Mouse (Mus musculus) kidney, postnatal 14 days (tissue): ENCODE data around the gene Ak5.

Experiments
- DNase-seq: peaks from one replicate; pipeline ENCODE4 v3.0.0; 2022; ENCODE audit warnings: mixed read lengths

Gene Ak5

GRCm38 (mm10) chr3:152564516-152565113 lies 103.5 kb downstream of the Ak5 start:
- no peak for DNase-seq

GRCm38 (mm10) chr3:152563833-152564232 lies 104.3 kb downstream of the Ak5 start:
- no peak for DNase-seq

GRCm38 (mm10) chr3:152561708-152562107 lies 106.5 kb downstream of the Ak5 start:
- DNase-seq: no peak

DNA sequence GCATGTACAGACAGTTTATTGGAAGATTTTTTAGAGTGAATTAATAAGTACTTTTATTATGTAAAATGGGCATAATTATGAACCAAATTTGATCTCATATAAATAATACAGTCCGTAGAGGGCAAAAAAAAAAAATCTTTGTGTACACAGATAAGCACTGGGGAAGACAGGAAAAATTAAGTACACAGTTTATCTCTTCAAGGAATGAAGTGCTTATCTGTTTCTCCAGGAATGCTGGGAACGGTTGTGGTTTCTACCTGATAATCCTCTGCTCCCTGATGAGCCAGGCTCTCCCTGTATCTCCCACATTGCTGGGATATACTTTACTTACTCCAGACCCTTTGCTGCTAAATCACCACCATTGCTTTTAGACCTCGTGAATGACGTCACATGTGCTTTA lies 108.9 kb downstream of the Ak5 start:
- DNase-seq: no peak

DNA sequence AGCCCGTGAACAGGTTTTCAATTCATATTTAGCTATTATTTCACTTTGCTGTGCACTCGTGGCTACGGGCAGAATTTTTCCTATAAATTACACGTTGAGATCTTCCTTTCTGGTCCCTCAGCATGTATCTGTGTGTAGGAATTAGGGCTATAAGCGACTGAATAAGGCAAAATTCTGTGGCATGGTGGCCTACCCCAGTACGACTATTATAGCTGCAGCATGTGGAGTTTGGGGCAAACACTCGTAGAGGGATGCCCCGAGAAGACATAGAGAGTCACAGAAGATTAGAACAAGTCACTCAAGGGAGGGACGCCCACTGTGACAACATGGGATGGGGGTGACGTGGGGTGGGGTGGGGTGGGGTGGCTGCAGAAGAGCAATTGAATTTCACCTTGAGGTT lies 110.1 kb downstream of the Ak5 start:
- DNase-seq: no peak

DNA sequence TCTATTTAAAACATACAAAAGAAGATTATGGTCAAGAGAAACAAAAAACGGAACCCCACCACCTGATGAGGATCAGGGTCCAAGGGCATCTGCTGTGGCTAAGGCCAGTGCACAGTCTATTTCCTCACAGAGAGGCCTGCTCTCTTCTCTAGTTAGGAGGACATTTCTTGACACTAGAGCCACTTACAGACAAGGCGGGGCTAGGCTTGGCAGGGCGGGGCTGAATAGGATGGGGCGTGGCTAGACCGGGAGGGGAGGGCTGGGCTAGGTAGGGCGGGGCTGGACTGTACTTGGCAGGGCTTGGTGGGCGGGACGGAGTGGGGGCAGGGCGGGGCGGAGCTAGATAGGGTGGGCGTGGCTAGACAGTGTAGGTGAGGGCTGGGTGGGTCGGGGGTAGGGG lies 110.5 kb downstream of the Ak5 start:
- DNase-seq: no peak

- no peak for DNase-seq
Observed at GRCm38 (mm10) chr3:152556919-152557318, 111.2 kb downstream of the Ak5 start.

DNA sequence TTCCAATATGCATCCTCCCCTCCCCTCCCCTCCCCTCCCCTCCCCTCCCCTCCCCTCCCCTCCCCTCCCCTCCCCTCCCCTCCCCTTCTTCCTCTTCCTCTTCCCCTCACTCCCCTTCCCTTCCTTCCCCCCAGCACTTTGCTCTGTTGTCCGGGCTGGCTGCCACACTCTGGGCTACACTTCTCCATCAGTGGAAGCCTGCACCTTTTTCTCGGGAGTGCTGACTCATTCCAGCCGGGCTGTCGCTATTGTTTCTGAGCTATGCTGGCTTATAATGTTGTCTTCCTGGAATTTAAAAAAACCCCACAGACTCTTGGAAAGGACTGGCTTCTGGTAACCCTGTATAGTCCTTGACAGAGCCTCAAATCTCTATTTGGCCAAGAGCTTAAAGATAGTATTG lies 111.7 kb downstream of the Ak5 start:
- peak; percentile 21 for DNase-seq

DNA sequence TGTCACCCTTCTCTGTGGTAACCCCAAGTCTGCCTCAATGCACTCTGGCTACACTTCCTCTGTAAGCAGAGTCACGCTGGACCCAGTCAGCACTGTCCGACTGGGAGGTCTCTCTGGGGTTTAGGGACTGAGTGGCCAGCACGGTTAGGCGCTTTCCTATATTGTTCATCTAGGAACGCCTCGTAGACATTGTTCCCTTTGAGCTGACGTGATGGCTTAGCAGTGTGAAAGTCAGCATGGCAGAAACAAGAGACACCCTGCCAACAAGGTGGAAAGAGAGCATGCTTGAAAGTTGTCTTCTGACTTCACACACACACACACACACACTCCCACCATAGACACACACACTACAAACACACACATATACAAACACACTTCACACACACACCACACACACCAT lies 112.9 kb downstream of the Ak5 start:
- no peak for DNase-seq

GRCm38 (mm10) chr3:152554366-152554765 lies 113.8 kb downstream of the Ak5 start:
- no peak for DNase-seq

DNA sequence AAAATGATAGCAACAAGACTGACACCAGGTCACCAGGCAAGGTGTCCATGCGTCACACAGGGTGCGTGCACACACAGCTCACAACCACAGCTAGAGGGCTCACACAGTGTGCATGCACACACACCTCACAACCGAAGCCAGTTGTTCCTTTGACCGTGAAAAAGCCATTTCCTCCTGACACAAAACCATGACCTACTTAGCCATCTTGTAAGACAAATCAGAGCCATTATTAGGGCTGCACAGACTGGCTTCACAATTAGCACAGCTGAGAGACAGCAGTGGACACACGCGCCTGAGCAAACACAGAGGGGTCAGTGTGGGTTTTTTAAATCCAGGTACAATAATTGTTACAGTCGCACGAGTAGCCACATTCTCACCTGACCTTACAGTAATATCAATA lies 115.5 kb downstream of the Ak5 start:
- no peak for DNase-seq

- DNase-seq: no peak
Observed at GRCm38 (mm10) chr3:152550528-152551115, 117.5 kb downstream of the Ak5 start.

- DNase-seq: no peak
Observed at GRCm38 (mm10) chr3:152550031-152550430, 118.1 kb downstream of the Ak5 start.

DNA sequence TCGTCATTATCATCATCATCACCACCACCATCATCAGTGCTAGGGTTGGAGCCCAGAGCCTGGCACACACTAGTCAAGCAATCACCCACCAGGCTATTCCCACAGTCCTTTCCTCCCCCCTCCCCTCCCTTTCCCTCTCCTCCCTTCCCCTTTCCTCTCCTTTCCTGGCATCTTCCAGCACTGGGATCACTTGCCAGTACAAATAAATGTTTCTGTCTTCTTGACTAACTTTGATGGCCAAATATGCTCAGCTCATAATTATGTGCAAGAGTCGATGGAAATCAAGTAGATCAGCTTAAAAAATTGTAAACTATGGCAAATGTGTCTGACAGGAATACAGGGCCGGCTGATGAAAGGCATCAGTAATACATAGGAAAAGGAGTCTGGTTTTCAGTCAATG lies 123.2 kb downstream of the Ak5 start:
- DNase-seq: no peak

GRCm38 (mm10) chr3:152542298-152542697 lies 125.9 kb downstream of the Ak5 start:
- DNase-seq: no peak

DNA sequence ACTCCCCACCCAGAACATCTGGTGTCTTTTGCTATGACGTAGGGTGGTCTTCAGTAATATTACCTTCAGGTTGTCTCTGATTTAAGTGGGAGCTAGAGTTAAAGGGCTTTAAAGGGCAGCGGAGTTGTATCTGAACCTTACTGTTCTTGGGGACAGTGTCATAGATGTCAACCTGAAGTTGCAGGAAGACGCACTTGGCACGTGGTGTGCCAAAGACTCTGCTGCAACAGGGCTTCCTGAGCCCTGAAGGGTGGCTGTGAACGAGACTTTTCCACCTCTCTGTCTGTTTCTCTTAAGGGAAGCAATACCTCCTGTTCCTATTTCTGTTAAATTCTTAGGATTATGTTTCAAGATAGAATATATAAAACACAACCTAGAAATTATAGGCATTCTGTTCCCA lies 137.8 kb downstream of the Ak5 start:
- DNase-seq: no peak

- no peak for DNase-seq
Observed at GRCm38 (mm10) chr3:152529058-152529972, 138.8 kb downstream of the Ak5 start.

- DNase-seq: no peak
Observed at GRCm38 (mm10) chr3:152526721-152527120, 141.4 kb downstream of the Ak5 start.

DNA sequence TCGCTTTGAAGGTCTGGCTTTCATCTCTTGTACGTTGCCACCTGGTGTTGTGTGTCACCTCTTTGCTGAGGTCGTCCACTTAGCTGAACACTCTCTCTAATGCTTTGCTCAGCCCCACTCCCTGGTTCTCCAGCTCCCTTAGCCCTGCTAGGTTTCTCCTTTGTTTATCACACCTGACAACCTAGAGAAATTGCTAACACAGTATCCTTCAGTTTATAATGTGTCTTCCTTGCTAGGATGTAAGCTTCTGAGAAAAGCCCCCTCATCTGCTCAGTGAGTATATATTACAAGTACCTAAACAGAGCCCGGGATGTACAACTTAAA lies 144.9 kb downstream of the Ak5 start:
- no peak for DNase-seq

GRCm38 (mm10) chr3:152522634-152523314 lies 145.4 kb downstream of the Ak5 start:
- DNase-seq: no peak

- no peak for DNase-seq
Observed at GRCm38 (mm10) chr3:152521054-152521453, 147.1 kb downstream of the Ak5 start.

GRCm38 (mm10) chr3:152520074-152520473 lies 148.1 kb downstream of the Ak5 start:
- no peak for DNase-seq

- no peak for DNase-seq
Observed at GRCm38 (mm10) chr3:152519556-152519955, 148.6 kb downstream of the Ak5 start.

DNA sequence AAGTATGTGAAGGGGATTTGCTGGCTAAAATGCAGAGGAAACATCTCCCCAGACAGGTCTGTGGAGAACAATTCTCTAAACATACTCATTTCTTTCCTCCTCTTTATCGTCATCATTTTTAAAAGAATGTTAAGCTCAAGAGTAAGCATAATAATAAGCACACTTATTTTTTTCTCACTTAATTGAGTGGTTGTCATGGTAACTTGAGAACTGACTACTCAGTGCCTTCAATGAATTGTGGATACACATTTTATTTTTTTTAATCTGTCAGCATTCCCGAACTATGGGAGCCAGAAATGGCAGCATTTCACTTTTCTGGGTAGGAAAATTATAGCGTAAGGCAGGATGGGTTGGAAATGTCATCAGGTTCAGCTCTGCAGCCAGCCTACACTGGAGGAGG lies 151.6 kb downstream of the Ak5 start:
- DNase-seq: no peak
